Mouse (Mus musculus) adrenal gland, postnatal 36 days (tissue): ENCODE measurements around the gene Psma7. TPM values are rescaled to one million over a fixed set of nuclear protein-coding genes. Genes with fewer than 3 reads are reported as not detected.

Experiments used
- DNase-seq, 2 experiments: peaks; one replicate each; pipeline ENCODE4 v3.0.0; 2021; ENCODE audit warnings: mixed read lengths in 1 of 2
- total RNA-seq, 2 experiments: library from RNA; stranded (reverse); gene quantifications; 2 replicates each; pipeline ENCODE4 v1.2.3; 2021

Gene Psma7
- total RNA-seq, 2 experiments from 2014 or later, result 246 to 260 TPM

DNA sequence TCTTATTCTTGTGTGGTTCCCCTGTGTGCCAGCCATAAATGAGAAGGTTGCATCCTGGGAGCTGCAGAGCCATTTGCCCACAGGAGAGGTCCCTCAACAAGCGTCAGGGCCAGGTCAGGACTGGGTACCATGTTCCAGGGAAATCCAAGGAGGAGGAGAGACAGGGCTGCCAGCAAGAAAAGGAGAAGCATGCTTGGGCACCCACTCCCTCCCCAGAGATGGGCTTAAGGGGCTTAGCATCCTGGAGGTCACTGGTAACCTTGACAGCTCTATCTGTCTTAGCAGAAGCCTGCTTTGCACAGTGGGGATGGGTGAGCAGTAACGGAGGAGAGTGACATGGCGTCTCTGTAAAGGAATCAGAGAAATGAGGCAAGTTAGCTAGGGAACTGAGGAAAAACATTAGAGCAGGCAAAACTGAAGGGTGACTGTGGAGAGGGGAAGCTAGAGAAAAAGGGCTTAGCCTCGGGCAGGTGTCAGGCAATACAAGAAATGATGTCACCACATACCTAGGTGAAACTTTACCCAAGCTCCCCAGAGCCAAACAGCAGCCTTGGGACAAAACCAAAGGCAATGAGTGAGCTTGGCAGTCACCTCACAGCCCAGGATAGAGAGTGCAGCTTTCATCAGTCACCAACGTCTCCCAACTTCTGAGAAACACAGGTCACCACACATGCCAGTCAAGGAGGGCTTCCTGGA lies 36.4 kb downstream of the Psma7 start:
- DNase-seq, result no peak

GRCm38 (mm10) chr2:180001635-180002034 lies 40.6 kb downstream of the Psma7 start:
- no peak for DNase-seq

- no peak for DNase-seq
Measured at GRCm38 (mm10) chr2:179998431-179998830, 43.8 kb downstream of the Psma7 start.

- no peak for DNase-seq
Measured at GRCm38 (mm10) chr2:179993071-179993470, 49.2 kb downstream of the Psma7 start.

- no peak for DNase-seq
Measured at GRCm38 (mm10) chr2:179989098-179989497, 53.1 kb downstream of the Psma7 start.

DNA sequence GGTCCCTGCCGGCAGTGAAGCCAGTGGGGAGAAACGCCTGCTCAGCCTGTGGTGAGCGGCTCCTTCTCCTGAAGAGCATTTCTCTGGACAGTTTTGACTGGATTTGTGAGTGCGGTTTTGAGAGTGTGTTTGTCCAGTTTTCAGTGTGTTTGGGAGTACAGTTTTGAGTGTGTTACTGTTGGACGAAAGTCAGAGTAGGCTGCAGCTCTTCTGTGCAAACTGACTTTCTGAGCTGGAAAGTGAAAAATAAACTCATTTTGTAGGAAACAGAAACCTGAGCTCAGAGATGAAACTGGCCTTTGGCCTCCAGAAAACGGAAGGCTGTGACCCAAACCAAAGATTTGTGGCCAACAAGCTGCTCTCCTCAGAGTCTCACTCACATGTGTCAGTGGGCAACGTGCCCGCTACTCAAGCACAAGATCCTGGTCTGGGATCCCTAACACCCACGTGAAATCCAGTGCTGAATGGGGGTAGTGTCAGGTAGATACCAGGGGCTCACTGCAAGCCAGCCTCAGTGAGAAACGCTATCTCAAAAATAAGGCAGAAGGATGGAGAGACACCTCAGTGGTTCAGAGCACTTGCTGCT lies 55.7 kb downstream of the Psma7 start:
- no peak for DNase-seq

Other genes starting within 250 kb of the Psma7 start
- gene Taf4, start 65.8 kb downstream of the Psma7 start, total RNA-seq, result 10 to 100 TPM; 17.8 to 23.7 TPM
- gene Lsm14b, start 17.4 kb downstream of the Psma7 start, total RNA-seq, result 10 to 100 TPM; 43.0 to 44.9 TPM
- 10 to 100 TPM; 10.1 to 10.3 TPM for gene Ss18l1, start 76 bp upstream of the Psma7 start, total RNA-seq
- gene Mtg2, start 28.2 kb upstream of the Psma7 start, total RNA-seq, result 10 to 100 TPM; 15.9 to 17.4 TPM
- under 1 TPM in 1 of 2 experiments, not detected in 1; 0.13 TPM for gene Hrh3, start 62.1 kb upstream of the Psma7 start, total RNA-seq
- 10 to 100 TPM; 37.8 to 44.3 TPM for gene Osbpl2, start 76.9 kb upstream of the Psma7 start, total RNA-seq
- gene Adrm1, start 129.1 kb upstream of the Psma7 start, total RNA-seq, result 100 to 1,000 TPM; 148 to 182 TPM
- 10 to 100 TPM; 25.7 to 74.5 TPM for gene Lama5, start 183.4 kb upstream of the Psma7 start, total RNA-seq
- 100 to 1,000 TPM; 736 to 838 TPM for gene Rps21, start 214.9 kb upstream of the Psma7 start, total RNA-seq
- 10 to 100 TPM; 14.0 to 14.2 TPM for gene Cables2, start 231.1 kb upstream of the Psma7 start, total RNA-seq
- not detected for gene Rbbp8nl, start 247.4 kb upstream of the Psma7 start, total RNA-seq